Mouse (Mus musculus) hindbrain, embryonic 11.5 days (tissue): ENCODE data around the gene Omg. TPM values are rescaled to one million over a fixed set of nuclear protein-coding genes. Genes with fewer than 3 reads are reported as not detected.

Source experiments
- ATAC-seq: fragments of 200-750 bp; cut with Nextera tagmentation; 2 replicates; pipeline ENCODE4 v1.8.0; 2017; ENCODE audit warnings: mild to moderate bottlenecking, moderate TSS enrichment, moderate library complexity; ENCODE audit not compliant: low FRiP score
- DNase-seq: peaks from one replicate; pipeline ENCODE4 v3.0.0-alpha.2; 2015; ENCODE audit warnings: low spot score
- H3K27ac ChIP-seq: fragments of 300-500 bp; sonication (generic); 2 replicates; pipeline ENCODE4 v1.5.1; 2014; ENCODE audit warnings: mild to moderate bottlenecking, low read depth, low read length
- H3K27me3 ChIP-seq: fragments of 300-500 bp; sonication (generic); 2 replicates; pipeline ENCODE4 v1.6.1; 2014; ENCODE audit warnings: mild to moderate bottlenecking, low read length, moderate library complexity, mixed read lengths; ENCODE audit not compliant: control insufficient read depth, insufficient read depth
- H3K36me3 ChIP-seq: fragments of 300-500 bp; sonication (generic); 2 replicates; pipeline ENCODE4 v1.6.1; 2014; ENCODE audit warnings: mild to moderate bottlenecking, low read length, moderate library complexity, mixed read lengths; ENCODE audit not compliant: control insufficient read depth, insufficient read depth
- H3K4me1 ChIP-seq: fragments of 300-500 bp; sonication (generic); replicated peaks from 2 replicates; pipeline ENCODE4 v1.6.1; 2014; ENCODE audit warnings: low read length, mixed read lengths; ENCODE audit not compliant: control insufficient read depth, insufficient read depth
- H3K4me2 ChIP-seq: fragments of 300-500 bp; sonication (generic); replicated peaks from 2 replicates; pipeline ENCODE4 v1.6.1; 2014; ENCODE audit warnings: mild to moderate bottlenecking, low read depth, low read length
- H3K4me3 ChIP-seq: fragments of 300-500 bp; sonication (generic); 2 replicates; pipeline ENCODE4 v1.5.1; 2014; ENCODE audit warnings: low read depth, low read length
- H3K9ac ChIP-seq: fragments of 300-500 bp; sonication (generic); 2 replicates; pipeline ENCODE4 v1.6.1; 2014; ENCODE audit warnings: low read depth, low read length
- H3K9me3 ChIP-seq: fragments of 300-500 bp; sonication (generic); 2 replicates; pipeline ENCODE4 v1.6.1; 2016; ENCODE audit warnings: low read length; ENCODE audit not compliant: control insufficient read depth
- polyA plus RNA-seq: library from polyadenylated mRNA; unstranded; fragments of >200 nt; fragmentation: Nextera tagmentation; extraction: Ambion mirVana; gene quantifications from 2 replicates; pipeline ENCODE4 v1.2.1, GENCODE M21; 2014

Gene Omg
- polyA plus RNA-seq, 1 experiment from 2014 or later: 0.73 TPM

DNA sequence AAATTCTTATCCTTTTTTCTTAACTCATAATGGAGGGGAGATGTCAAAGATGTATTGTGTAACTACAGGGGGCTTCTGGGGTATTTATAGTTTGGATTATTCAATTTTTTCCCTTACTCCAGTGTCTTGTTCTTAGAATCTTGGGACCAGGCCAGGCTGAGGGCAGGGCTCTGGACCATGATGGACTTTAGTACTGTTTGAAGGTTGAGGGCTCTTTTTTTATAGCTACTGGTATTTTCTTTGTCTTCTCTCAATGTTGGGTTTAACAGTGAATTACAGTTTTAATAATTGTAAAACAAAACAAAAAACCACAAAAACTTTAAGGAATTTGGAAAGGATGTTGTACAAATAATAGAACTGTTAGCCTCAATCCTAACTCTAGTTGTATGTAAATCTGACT lies 50.9 kb downstream of the Omg start:
- H3K4me3 ChIP-seq: no peak overlapping the region
- ATAC-seq: no peak
- no peaks in the 10 kb centered on the region for H3K27me3 ChIP-seq

More for the DNA sequence above, 50.9 kb downstream of the Omg start:
- no peak overlapping the region for H3K27ac ChIP-seq
- H3K4me2 ChIP-seq: no peak overlapping the region
- no peak overlapping the region for H3K9ac ChIP-seq
- H3K4me1 ChIP-seq: no peaks in the 10 kb centered on the region
- H3K36me3 ChIP-seq: peaks cover 3% of the 10 kb centered on the region
- DNase-seq: no peak
- no peaks in the 10 kb centered on the region for H3K9me3 ChIP-seq

Other genes with a start within 250 kb of the Omg start
- 469 and 501 TPM in 2 replicates for gene Wsb1, start 249.4 kb downstream of the Omg start, polyA plus RNA-seq
- gene Gm9964, start 207.2 kb downstream of the Omg start, polyA plus RNA-seq: not detected in 2 replicates
- gene Nf1, start 164.4 kb downstream of the Omg start, polyA plus RNA-seq: 10.1 and 14.9 TPM in 2 replicates
- gene Evi2b, start 19.7 kb upstream of the Omg start, polyA plus RNA-seq: 0.20 and 1.1 TPM in 2 replicates
- gene Evi2, start 26.5 kb upstream of the Omg start, polyA plus RNA-seq: 0.74 and 2.1 TPM in 2 replicates
- gene Evi2a, start 26.5 kb upstream of the Omg start, polyA plus RNA-seq: 2.2 and 3.1 TPM in 2 replicates
- 11.5 and 11.6 TPM in 2 replicates for gene Rab11fip4, start 87.1 kb upstream of the Omg start, polyA plus RNA-seq